Mouse (Mus musculus): Measurements from ENCODE around the gene Cacna1d.

Cacna1d gene

DNA sequence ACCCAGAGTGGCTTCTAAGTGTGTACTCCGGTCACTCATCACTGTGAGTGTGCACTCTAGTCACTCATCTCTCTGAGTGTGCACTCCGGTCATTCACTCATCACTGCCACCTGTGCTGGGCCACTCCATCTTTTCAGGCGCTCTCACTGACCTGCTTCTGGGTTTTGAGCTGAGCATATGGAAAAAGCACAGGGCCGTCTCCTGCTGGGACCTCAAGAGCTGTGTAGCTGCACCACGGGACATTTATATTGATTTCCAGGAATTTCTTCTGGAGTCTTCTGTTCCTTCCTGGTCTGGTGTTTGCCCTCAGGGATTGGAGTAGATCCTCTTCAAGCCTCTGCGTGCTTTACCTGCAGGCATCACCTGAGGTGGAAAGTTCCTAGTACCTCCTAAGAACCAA lies 269.2 kb downstream of the Cacna1d start:
- intact Hi-C loops (cut with DNase I) = no loop called here

DNA sequence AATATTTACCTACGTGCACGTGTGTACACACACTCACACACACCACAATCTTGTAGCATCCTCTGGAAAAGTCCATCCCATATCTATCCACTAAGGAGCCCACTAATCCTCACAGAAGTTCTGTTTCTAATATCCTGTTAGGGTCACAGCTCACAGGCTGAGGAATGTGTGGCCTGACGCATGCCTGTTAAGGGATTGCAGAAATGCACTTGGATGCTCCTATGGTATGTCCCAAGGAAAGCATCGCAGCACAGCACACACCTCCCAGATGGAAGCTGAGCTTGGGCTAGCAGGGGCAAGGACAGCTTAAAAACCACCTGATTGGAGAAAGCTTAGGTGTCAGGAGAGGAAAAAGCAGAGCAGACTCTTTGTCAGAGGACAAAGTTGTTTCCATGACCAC lies 271.4 kb downstream of the Cacna1d start:
- intact Hi-C loops (cut with DNase I) = no loop called here

DNA sequence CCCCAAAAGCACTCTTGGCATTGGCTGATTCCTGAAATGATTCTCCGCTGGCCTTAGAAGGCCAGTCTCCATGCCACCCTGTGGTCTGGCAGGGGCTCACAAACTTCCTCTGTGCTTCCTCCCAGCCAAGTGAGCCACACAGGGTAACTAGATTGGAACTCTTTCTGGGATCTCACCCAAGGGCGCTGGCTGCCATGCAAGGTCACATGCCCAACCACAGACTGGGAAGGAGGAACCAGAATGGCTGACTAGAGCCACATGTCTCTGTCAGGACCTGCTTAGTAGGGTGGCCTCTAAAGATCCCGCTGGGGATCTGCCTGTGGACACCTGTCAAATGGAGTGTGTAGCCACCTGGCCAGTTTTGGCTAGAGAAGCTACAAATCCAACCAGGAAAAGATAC lies 273.1 kb downstream of the Cacna1d start:
- intact Hi-C loops (cut with DNase I) = no loop called here

DNA sequence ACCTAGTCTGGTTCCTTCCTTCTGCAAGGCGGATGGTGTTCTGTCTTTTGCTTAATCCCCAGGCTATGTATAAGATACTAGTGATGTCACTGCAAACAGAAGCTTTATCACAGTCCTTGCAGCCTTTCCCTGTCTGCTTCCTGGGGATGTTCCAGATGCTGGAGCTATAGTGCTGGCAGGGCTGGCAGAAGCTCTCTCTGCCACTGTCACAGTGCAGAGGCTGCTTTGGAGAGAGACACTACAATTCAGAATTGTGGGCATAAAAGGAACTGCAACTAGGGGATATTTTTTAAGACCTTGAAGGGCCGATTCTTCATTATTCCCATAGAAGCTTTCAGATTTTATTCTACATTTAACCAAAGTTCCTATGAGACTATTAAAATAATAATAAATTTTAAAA lies 274.1 kb downstream of the Cacna1d start:
- intact Hi-C loops (cut with DNase I) = no loop called here

DNA sequence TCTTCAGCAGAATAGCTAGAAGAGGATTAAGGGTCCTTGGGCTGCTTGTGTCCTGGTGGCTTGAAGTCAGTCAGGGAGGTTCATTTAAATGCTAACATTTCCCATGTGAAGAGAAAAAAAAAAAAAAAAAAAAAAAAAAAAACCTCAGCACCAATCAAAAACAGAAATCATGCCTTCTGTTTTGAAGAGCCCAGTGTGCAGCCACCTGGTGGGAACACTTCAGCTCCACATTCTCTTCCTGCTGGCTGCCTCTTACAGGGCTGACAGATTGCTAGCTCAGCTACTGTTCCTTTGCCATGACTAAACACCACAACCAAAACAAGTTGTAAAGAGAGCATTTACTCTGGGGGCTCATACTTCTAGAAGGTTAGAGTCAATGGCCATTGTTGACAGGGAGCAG lies 283.1 kb downstream of the Cacna1d start:
- intact Hi-C loops (cut with DNase I) = no loop called here

DNA sequence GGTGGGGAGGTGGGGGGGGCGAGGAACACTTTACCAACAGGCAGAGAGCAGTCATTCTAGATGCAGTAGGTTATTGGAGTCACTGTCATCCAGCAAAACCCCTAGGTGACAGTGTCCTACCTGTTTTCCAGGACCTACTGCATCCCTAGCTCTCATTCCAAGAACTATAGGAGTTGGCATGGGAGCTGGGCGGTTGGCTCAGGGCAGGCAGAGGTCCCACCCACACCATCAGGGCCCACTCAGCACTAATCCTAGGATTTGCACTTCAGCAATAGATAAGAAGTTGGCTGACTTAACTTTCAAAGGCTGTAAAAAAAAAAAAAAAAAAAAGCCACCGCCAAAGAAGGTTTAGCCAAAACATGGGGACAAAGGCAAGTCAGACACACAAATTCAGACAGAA lies 285.4 kb downstream of the Cacna1d start:
- intact Hi-C loops (cut with DNase I) = no loop called here

DNA sequence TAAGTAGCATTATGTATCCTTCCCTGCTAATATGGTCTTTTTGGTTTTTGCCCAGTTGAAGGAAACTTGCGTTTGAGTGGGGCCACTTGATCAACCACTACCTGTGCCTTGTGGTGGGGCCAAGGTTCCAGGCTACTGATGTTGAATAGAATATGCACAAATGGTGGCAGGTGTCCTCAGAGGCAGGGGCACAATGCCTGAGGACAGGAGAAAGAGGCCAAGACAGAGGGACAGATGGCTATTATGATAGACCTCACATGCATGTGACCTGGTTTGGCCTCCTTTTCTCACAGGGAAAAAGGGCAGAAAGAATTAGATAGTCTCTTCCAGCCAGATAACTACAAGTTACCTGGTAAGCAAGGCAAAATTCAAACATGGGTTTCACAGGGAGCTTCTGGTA lies 286.7 kb downstream of the Cacna1d start:
- intact Hi-C loops (cut with DNase I) = no loop called here

DNA sequence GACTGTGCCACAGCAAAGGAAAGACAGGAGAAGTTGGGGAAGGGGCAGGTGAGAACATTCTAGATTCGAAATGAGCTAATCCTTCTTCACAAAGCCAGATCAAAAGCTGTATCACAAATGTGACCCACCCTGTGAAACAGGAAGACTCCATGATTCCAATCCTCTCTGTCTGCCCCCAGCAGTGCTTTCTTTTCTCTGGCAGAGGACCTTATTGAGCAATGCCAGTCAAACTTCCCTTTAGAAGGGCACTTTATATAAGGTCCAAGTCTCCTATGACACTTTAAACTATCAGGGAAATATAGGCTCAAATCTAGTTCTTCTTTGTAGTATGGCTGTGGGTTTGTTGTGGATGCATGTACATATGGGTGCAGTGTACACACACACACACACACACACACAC lies 290.9 kb downstream of the Cacna1d start:
- intact Hi-C loops (cut with DNase I) = no loop called here

DNA sequence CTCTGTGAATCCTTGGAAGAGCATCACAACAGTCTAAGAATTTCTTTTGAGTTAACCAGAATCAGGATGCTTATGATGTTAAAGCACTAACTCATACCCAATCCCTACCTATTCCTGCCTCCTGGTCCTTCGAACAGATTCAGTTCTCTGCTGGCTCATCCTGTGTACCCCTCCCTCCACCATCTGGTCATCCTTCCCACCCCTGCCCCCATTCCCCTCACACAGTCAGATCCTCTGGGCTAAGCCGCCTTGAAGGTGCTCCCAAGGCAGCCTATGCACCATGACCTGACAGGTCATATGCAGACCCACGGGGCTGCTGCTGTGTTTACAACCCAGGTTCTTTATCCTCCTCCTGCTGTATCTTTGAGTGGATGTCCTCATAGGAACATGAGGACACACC lies 292.4 kb downstream of the Cacna1d start:
- intact Hi-C loops (cut with DNase I) = no loop called here

DNA sequence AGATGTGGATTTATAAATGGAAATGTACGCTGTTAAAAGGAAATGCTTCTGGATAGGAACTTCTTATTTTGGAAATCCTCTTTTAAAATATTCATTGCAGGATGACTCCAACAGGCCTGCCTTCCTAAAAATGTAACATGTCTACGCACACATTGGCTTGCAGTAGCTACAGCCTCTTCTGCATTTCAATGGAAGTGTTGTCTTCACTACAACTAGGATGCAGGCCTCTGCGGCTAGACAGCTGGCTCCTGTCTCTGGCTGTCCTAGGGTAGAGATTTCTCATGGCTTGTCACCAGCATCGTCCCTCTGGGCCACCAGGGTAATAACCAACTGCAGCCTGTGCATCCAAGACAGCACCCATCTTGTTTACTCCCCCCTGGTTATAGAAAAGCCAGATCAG lies 293.1 kb downstream of the Cacna1d start:
- intact Hi-C loops (cut with DNase I) = no loop called here

DNA sequence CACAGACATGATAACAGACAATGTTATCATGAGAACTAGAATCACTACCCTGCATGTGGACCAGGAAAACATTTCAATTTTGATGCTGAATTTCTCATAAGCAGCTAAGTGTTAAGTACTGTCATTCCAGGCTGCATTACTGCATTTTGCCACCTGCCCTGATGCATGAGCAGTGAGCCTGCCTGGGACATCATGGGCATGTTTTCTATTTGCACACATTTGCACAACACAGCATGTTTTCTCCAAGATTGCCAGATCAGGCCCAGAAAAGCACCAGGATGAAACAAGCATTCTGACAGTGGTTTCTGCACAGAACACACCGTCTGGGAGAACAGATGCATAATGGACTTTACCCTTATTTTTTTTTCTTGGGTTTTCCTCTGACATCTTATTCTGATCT lies 294.3 kb downstream of the Cacna1d start:
- intact Hi-C loops (cut with DNase I) = no loop called here

DNA sequence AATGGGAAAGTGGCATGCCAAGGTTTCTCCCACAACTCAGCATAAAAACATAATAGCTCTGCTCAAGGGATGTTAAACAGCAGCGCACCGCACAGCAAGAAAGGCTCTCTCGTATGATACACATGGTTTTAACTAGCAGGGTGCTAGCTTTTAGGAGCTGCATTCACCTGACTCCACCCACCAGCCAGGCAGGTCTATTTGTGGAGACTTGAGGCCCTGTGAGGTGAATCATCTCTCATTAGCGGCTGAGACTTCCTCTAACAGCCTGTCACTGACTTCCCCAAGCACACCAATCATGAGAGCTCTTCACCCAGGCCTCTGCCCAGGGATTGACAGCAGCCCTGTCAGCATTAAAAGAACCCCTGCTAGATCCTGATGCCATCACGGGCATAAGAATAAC lies 295.0 kb downstream of the Cacna1d start:
- intact Hi-C loops (cut with DNase I) = no loop called here

DNA sequence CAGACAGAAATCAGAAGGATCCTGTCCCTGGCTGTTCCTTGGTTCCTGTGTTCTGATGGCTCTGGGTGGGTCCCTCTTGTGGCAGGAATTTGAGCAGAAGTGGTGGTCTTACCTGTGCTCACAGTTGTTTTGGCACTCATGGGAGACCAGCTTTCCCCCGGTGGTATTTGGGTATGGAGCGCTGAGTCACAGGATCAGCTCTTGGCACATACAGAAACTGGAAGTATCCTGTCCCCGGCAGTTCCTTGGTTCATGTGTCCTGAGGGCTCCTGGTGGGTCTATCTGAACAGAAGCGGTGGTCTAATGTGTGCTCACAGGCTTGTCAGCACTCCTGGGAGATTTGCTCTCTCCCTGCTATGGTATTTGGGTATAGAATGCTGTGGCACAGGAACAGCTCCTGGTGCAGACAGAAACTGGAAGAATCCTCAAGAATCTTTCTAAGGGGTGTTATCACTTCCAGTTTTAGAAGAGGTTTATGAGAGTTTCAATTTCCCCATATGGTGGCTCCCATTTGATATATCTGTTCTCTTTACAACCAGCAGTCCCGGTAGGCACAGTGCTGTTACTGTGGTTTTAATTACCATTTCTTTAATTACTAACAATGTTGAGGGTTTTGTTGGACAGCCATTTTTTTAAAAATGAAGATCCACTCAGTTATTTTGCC lies 300.8 kb downstream of the Cacna1d start:
- intact Hi-C loops (cut with DNase I) = no loop called here

DNA sequence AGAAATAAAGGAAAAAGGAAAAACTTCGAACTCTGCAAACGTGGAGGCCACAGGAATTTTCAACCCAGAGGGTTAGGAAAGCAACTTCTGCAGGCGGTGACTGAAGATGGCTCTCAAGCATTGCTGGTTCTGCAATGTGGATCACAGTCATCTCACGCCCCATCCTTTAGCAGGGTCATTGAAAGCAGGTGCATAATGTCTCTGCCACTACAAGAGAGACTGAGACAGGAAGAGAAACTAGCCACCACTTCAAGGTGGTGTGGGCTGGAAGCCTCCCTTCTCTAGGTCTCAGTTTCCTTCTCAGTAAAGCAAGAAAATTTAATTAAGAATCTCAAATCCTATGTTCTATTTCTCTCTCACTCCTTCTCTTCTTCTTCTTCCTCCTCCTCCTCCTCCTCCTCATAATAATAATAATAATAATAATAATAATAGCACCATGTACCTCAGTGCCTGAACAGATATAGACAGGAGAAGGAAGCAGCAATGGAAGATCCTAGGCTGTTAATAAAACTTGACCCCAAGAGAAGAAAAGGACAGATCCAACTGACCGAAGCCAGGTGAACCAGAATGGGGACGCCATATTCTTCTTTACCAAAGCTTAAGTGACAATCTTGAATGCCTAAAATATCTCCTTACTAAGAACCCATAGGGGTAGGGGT lies 305.5 kb downstream of the Cacna1d start:
- intact Hi-C loops (cut with DNase I) = no loop called here

DNA sequence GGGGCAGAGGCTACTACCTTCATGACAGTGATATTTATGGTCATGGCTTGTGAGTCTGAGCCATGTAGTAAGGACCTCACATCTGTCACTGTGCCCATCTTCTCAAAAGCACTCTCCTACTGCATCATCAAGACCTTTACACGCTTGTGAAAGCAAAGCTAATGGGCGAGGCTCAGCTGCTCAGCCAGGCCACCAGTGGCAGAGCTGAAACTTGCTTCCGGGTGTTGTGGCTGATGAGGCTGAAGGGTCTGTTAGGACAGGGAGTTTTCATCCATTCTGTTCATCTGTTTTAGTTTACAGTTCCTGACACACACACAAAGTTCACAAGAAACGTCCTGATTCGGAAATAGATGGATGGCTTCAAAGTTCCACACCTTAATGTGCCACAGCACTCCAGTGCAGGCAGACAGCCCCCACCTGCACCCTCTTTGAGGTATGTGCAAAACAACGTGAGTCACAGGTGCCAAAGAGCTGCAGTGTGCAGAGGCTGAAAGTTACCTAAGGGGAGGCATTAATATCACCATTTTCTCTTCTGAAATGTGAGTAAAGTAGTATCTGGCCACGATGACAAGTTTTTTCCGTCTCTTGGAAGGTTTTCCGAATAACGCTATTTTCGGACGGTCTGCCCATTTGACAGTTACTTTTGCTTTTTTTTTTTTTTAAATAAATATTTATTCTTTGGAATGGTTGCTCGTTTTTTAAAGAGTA lies 306.7 kb downstream of the Cacna1d start:
- intact Hi-C loops (cut with DNase I) = no loop called here

DNA sequence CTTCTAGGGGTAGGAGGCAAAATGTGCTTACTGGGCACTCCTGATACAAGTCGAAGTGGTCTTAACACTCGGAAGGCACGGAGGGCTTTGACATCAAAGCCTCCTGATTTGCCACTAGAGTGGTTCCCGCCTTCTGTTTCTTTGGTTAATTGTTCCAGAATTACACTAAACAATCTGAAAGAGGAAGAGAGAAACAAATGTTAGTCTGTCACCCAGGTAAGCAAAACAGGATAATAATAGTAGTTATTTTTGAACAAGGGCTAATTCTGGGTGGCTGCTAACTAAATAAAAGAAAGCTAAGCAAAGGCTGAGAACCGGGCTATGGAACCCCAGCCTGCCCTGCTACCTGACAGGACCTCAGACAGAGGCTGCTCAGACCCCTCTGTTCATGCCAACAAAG lies 307.2 kb downstream of the Cacna1d start:
- intact Hi-C loops (cut with DNase I) = no loop called here

DNA sequence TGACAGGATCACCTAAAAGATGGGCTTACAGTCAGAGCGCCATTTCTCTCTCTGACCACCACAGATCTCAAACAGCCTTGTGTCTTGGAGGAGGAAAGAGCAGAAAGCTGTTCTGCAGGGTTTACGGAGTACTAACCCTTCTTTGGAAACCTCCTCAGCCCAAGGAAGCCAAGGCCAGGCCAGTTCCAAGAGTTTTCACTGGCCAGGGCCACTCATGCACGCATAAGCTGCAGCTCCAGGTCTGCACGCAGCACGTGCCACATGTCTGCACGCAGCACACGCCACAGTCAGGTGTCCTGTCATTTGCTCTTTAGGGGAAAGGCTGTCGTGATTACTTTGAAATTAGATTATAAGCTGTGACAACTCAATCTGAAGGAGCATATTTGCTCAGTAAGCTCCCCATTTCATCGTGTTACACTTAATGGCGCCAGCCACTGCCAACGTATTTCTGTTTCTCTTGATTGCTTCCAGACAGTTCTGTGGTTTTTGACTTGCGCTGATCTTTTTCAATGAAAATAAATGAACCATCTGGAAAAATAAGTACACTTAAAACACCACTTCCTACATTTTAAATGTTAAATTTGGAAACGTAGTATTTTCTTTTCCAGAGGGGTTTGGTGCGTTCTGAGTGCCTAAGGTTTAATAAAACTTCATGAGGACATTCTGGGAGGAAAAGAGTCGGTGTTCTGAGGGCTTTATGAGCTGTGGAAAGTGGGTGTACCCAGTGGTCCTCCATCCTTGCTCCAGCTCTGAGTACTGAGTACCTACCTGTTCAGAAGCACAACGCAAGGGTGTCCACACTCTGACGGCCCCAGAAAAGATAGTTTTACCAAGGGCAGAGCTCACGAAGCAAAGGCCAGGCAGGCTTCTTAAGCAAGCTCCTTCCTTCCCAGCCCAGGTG lies 308.4 kb downstream of the Cacna1d start:
- intact Hi-C loops (cut with DNase I) = no loop called here

DNA sequence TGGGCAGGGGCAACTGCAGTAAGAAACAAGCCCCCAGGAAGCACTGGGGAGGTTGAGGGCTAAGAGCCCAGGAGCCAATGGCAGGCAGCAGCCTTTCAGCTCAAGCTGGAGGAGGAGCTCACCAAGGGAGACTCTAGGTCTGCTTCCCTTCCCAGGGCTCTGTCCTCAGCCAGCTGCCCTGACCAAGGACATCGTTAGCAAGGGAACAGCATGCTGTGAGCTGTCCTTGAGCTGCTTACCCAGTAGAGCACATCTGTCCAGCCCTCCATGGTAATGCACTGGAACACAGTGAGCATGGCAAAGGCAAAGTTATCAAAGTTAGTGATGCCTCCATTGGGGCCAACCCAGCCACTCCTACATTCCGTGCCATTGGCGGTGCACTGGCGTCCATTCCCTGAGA lies 312.9 kb downstream of the Cacna1d start:
- intact Hi-C loops (cut with DNase I) = no loop called here

DNA sequence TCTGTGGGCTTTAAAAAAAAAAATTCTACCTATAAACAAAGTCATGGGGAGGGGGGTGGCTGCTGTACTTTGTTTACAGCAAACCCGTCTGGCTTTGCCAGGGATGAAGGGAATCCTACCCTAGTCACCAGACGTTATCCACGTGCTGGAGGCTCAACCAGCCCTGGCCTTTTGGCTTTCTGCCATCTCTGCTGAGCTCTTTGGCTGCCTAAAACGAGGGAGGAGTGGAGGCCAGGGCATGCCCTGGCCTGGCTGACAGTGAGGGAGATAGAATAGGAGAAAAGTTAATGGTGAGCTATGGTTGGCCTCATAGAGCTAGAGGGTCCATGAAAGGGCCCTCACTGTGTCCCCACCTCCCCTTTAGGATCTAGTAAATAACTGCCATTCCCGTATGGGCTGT lies 313.4 kb downstream of the Cacna1d start:
- intact Hi-C loops (cut with DNase I) = no loop called here

DNA sequence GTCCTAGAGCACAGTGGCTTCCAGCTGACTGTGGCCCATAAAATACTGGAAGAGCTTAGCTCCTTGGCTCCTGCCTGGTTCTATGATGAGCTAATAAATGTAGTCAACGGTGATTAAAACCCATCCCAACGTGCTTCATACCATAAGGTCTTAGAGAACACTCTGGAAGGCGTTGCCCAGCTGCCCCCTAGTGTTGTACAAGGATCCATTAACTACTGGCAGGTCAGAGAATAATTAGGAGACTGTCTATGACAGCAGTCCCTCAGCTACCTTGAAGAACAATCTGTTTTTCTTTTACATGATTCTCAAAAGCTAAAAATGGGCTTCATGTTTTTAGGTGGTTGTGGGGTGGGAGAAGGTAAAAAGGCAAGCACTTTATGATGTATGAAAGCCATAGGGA lies 315.9 kb downstream of the Cacna1d start:
- intact Hi-C loops (cut with DNase I) = no loop called here

DNA sequence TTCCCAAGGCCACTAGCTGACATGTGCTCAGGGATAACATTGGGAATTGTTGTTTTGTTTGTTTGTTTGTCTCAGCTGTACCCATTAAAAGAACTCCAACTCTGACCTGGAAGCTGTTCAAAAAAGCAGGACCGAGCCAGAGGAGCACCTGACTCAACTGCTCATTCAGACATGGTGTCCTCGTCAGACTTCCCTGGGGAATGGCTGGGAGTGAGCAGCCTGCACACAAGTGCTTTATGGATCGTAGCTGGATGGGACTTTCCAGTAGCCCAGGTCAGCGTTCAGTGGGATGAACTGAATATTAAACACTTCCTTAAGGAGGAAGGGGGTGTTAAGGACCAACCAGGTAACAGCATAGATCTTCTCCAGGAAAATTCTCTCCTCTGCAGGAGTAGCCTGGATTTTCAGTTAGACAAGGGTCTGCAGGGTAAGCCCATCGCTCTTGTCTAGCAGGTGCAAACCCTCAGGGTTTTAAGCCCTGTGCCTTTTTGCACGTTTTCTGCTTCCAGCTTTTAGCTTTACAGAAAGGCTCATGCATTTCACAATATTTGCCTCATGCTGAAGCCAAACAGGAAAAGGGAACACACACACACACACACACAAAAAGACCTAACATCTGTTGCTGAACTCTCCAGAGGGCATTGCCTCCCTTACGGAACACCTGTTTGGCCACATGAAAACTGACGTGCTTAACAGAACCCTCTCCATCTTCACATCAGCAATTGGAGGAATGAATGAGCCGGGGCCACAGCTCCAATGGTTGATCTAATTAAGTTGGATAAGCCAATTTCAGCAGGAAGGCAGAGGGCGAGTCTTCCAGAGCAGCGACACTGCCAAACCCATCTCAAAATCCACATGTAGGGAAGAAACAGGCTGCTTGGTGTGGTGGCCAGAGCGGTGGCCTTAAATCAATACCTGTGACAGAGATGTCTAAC lies 318.2 kb downstream of the Cacna1d start:
- intact Hi-C loops (cut with DNase I) = no loop called here

All from adrenal gland (tissue).